Mouse (Mus musculus): ENCODE data around the gene Tmem91. TPM values are rescaled to one million over a fixed set of nuclear protein-coding genes. Genes with fewer than 3 reads are reported as not detected.
A peak's percentile ranks its signal among the peaks of the same experiment; 100 is the strongest.

Tmem91 gene
- total RNA-seq, 1 experiment, result 0.94 TPM

- H3K36me3 ChIP-seq (ENCODE audit: control insufficient read depth, insufficient read depth, low read length, poor library complexity, severe bottlenecking), result no peaks in the 10 kb centered on the region
- no peak overlapping the region for H3K4me3 ChIP-seq (ENCODE audit: insufficient read depth in 1 of 2, low read depth in 1 of 2, low read length in 2 of 2, poor library complexity in 1 of 2, severe bottlenecking in 1 of 2)
- peaks cover 0 to 15% of the 10 kb centered on the region in 2 experiments; a peak in 1 of 4 replicates for H3K4me1 ChIP-seq (ENCODE audit: control insufficient read depth in 2 of 2, insufficient read depth in 2 of 2, low read length in 2 of 2, poor library complexity in 1 of 2)
- no peaks in the 10 kb centered on the region for H3K9me3 ChIP-seq (ENCODE audit: control insufficient read depth, insufficient read depth, low read depth, low read length)
- in situ Hi-C loops (cut with MboI; ENCODE audit: low sequenced_read_pairs in 2 of 2, unreplicated experiment in 2 of 2), result no loop called here
- no peak for DNase-seq (ENCODE audit: low read depth, low spot score)
- H3K27ac ChIP-seq (ENCODE audit: insufficient read depth, low read depth, low read length, poor library complexity, severe bottlenecking), result no peak overlapping the region
- TF ChIP-seq ZNF384 (IDR thresholded peaks at IDR 0.05; ENCODE audit: low read depth, low read length) (no peak), CHD2 (IDR thresholded peaks at IDR 0.05; ENCODE audit: low read depth, low read length) (no peak), MAFK (IDR thresholded peaks at IDR 0.05; ENCODE audit: insufficient read depth, low read depth, low read length) (no peak), ZC3H11A (IDR thresholded peaks at IDR 0.05; ENCODE audit: borderline replicate concordance, low read depth, low read length) (no peak), HCFC1 (IDR thresholded peaks at IDR 0.05; ENCODE audit: borderline replicate concordance, insufficient read depth, low read length) (no peak)
- no peak overlapping the region for H3K9ac ChIP-seq (ENCODE audit: insufficient read depth, low read depth, low read length, poor library complexity, severe bottlenecking)
Measured at GRCm38 (mm10) chr7:25684659-25685058, 9.7 kb upstream of the Tmem91 start.

GRCm38 (mm10) chr7:25683474-25684180 lies 8.7 kb upstream of the Tmem91 start:
- no peak for DNase-seq (ENCODE audit: low read depth, low spot score)
- Histone ChIP-seq H3K4me3 (ENCODE audit: insufficient read depth in 1 of 2, low read depth in 1 of 2, low read length in 2 of 2, poor library complexity in 1 of 2, severe bottlenecking in 1 of 2) (no peak overlapping the region), H3K9me3 (ENCODE audit: control insufficient read depth, insufficient read depth, low read depth, low read length) (no peaks in the 10 kb centered on the region), H3K4me1 (ENCODE audit: control insufficient read depth in 2 of 2, insufficient read depth in 2 of 2, low read length in 2 of 2, poor library complexity in 1 of 2) (peaks cover 0 to 14% of the 10 kb centered on the region in 2 experiments; a peak in 1 of 4 replicates), H3K9ac (ENCODE audit: insufficient read depth, low read depth, low read length, poor library complexity, severe bottlenecking) (no peak overlapping the region), H3K27ac (ENCODE audit: insufficient read depth, low read depth, low read length, poor library complexity, severe bottlenecking) (no peak overlapping the region), H3K36me3 (ENCODE audit: control insufficient read depth, insufficient read depth, low read length, poor library complexity, severe bottlenecking) (no peaks in the 10 kb centered on the region)
- in situ Hi-C loops (cut with MboI; ENCODE audit: low sequenced_read_pairs in 2 of 2, unreplicated experiment in 2 of 2), result no loop called here
- TF ChIP-seq ZC3H11A (IDR thresholded peaks at IDR 0.05; ENCODE audit: borderline replicate concordance, low read depth, low read length) (no peak), ZNF384 (IDR thresholded peaks at IDR 0.05; ENCODE audit: low read depth, low read length) (no peak)

- TF ChIP-seq MAFK (IDR thresholded peaks at IDR 0.05; ENCODE audit: insufficient read depth, low read depth, low read length) (no peak), ZNF384 (IDR thresholded peaks at IDR 0.05; ENCODE audit: low read depth, low read length) (no peak), HCFC1 (IDR thresholded peaks at IDR 0.05; ENCODE audit: borderline replicate concordance, insufficient read depth, low read length) (no peak), ZC3H11A (IDR thresholded peaks at IDR 0.05; ENCODE audit: borderline replicate concordance, low read depth, low read length) (no peak), CHD2 (IDR thresholded peaks at IDR 0.05; ENCODE audit: low read depth, low read length) (no peak)
- Histone ChIP-seq H3K27ac (ENCODE audit: insufficient read depth, low read depth, low read length, poor library complexity, severe bottlenecking) (no peak overlapping the region), H3K4me3 (ENCODE audit: insufficient read depth in 1 of 2, low read depth in 1 of 2, low read length in 2 of 2, poor library complexity in 1 of 2, severe bottlenecking in 1 of 2) (0 out of 4 replicates have a peak overlapping the region, but pooled peaks of 1 of the 2 experiments have one; percentile 85), H3K9me3 (ENCODE audit: control insufficient read depth, insufficient read depth, low read depth, low read length) (no peaks in the 10 kb centered on the region), H3K4me1 (ENCODE audit: control insufficient read depth in 2 of 2, insufficient read depth in 2 of 2, low read length in 2 of 2, poor library complexity in 1 of 2) (peaks cover 0 to 14% of the 10 kb centered on the region in 2 experiments; a peak in 1 of 4 replicates), H3K9ac (ENCODE audit: insufficient read depth, low read depth, low read length, poor library complexity, severe bottlenecking) (no peak overlapping the region), H3K36me3 (ENCODE audit: control insufficient read depth, insufficient read depth, low read length, poor library complexity, severe bottlenecking) (no peaks in the 10 kb centered on the region)
- no peak for DNase-seq (ENCODE audit: low read depth, low spot score)
- in situ Hi-C loops (cut with MboI; ENCODE audit: low sequenced_read_pairs in 2 of 2, unreplicated experiment in 2 of 2), result no loop called here
Measured at GRCm38 (mm10) chr7:25681341-25682231, 6.6 kb upstream of the Tmem91 start.

DNA sequence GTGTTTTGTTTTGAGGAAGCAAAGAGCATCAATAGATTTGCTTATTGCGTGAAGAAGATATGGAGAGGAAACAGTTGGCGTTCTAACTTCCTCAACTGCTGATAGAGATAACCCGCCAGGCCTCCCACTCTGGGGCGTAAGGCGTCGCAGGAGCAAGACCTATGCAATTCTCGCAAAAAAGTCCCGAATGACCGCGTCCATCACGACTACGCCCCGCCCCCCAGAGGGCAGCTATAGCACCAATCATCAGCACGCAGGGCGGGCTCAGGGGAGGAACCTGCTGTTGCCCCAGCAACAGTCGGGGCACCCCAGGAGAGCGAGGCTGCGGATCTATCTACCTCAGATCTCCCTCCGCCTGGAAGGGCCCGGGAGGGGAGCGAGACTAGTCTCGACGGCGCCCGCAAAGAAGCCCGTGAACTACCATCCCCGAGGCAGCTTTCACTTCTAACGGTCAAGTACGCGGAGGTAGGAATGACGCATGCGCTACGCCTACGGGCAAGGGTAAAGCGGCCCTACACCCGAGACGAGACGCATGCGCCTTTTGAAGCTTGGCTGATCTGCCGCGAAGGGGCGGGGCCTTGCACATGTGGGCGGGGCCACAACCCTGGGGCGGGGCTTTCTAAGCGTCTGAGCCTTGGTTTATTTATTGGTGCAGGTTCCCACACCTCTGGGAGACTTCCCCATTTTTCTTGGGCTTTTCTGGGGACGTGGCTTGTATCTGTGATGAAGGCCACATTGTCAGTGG lies 5.7 kb upstream of the Tmem91 start, which contains the start of gene B9d2:
Gene B9d2, plus strand, starts transcription at position 267 of the 745 bp plus-strand sequence.
- H3K9ac ChIP-seq (ENCODE audit: insufficient read depth, low read depth, low read length, poor library complexity, severe bottlenecking), result peak within 1 kb of the TSS; percentile 83
- no peaks in the 10 kb centered on the region for H3K9me3 ChIP-seq (ENCODE audit: control insufficient read depth, insufficient read depth, low read depth, low read length)
- DNase-seq (ENCODE audit: low read depth, low spot score), result peak; percentile 92
- TF ChIP-seq CHD2 (IDR thresholded peaks at IDR 0.05; ENCODE audit: low read depth, low read length) (no peak), MAFK (IDR thresholded peaks at IDR 0.05; ENCODE audit: insufficient read depth, low read depth, low read length) (no peak), HCFC1 (IDR thresholded peaks at IDR 0.05; ENCODE audit: borderline replicate concordance, insufficient read depth, low read length) (no peak), ZNF384 (IDR thresholded peaks at IDR 0.05; ENCODE audit: low read depth, low read length) (no peak), ZC3H11A (IDR thresholded peaks at IDR 0.05; ENCODE audit: borderline replicate concordance, low read depth, low read length) (no peak)
- peaks cover 0 to 12% of the 10 kb centered on the region in 2 experiments; a peak in 1 of 4 replicates for H3K4me1 ChIP-seq (ENCODE audit: control insufficient read depth in 2 of 2, insufficient read depth in 2 of 2, low read length in 2 of 2, poor library complexity in 1 of 2)
- H3K27ac ChIP-seq (ENCODE audit: insufficient read depth, low read depth, low read length, poor library complexity, severe bottlenecking), result peak within 1 kb of the TSS; percentile 80
- in situ Hi-C loops (cut with MboI; ENCODE audit: low sequenced_read_pairs in 2 of 2, unreplicated experiment in 2 of 2), result no loop called here
- H3K36me3 ChIP-seq (ENCODE audit: control insufficient read depth, insufficient read depth, low read length, poor library complexity, severe bottlenecking), result no peaks in the 10 kb centered on the region
- peak within 1 kb of the TSS; percentile 85 to 89 for H3K4me3 ChIP-seq (ENCODE audit: insufficient read depth in 1 of 2, low read depth in 1 of 2, low read length in 2 of 2, poor library complexity in 1 of 2, severe bottlenecking in 1 of 2)

Data from ES-E14 (cell line).